Mouse (Mus musculus) layer of hippocampus, adult 18-20 months (tissue): ENCODE data around the gene Fgfr1op2. TPM values are rescaled to one million over a fixed set of nuclear protein-coding genes. Genes with fewer than 3 reads are reported as not detected.

Source experiments
- DNase-seq, 2 experiments: peaks; one replicate each; pipeline ENCODE4 v3.0.0; 2022; ENCODE audit warnings: low spot score in 2 of 2
- total RNA-seq, 2 experiments: library from RNA; stranded (reverse); gene quantifications; 2 replicates each; pipeline ENCODE4 v1.2.3; 2021

Gene Fgfr1op2
- total RNA-seq, 2 experiments from 2014 or later = 109 to 112 TPM

DNA sequence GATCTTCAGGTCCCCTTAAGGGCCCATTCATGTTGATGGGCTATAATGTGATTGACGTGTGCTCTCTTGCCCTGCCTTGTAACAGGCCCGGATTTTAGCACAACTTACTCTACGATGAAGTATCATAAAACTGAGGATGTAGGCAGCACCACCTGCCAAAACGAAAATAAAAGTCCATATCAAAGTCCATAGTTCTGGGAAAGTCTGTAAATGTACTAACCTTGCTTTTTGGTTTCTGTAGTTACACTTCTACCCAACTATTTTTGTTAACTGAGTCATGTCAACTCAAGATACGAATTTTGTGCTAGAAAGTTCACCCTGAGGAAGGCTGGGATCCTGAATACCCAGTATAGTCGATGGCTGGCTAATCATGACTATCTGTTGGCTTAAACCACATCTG, 64.0 kb downstream of the Fgfr1op2 start:
- DNase-seq = no peak

DNA sequence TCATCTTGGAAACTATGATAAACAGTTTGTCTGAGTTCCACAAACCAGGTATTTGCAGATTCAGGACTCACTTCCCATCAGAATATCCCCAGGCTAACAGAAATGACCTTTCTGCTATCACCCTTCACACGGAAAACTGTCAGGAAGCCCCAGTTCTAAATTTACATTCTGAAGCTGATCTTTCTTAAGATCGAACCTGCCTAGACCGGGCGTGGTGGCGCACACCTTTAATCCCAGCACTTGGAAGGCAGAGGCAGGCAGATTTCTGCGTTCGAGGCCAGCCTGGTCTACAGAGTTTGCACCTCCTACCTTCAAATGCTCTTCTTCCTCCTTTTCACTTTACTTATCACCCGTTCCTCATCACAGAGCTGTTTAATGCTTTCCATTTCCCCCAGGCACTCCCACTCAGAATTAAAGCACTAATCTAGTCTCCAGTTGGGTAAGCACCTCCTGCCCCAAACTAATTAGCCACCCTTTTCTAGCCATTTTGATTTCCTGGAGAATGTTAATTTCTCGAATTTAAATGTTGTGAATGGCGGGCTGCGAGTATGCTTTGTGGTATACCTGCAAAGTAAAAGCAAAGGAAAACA, 64.7 kb downstream of the Fgfr1op2 start:
- DNase-seq = no peak

DNA sequence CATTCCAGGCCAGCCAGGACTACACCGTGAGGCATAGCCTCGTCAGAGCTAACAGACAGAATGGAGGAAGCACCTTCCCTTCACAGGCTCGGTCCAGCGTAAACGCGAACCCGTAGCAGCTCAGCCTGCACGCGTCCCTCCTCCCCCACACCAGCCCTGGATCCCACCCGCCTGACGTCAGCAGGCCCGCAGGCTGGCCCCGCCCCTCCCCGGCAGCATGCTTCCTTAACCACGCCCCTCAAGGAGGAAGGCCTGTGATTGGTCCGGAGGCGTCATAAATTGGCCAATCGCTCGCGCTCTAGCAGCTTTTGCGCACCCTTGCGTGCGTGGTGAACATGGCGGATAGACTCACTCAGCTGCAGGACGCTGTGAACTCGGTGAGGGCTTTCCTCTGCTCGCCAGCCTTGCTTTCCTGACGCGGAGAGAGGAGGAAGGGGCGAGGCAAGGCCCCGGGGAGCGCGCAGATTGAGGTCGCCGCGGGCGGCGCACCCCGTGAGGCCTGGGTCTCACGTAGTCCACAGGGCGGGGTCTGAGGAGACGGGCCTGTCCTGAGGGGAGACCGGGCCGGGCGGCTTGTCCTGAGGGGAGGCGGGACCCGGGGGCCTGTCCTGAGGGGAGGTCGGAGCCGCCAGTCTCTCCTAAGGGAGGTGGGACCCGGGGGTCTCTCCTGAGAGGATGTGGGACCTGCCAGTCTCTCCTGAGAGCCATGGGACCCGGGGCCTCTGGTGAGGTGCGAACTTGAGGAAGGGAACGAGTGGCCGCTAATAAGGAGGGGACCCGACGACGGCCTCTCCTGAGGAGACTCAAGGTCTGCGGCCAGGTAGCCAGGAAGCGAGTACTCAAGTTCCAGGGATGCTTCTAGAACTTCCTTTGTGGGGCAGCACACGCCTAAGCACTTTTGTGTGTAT, 65.5 kb downstream of the Fgfr1op2 start, which contains the start of the genes Med21 and Tm7sf3:
Gene Med21 (plus strand): TSS at position 272 of the 908 bp plus-strand sequence.
Gene Tm7sf3 (minus strand): TSS at position 549 of the 908 bp plus-strand sequence.
- peak; percentile 97 to 98 for DNase-seq

DNA sequence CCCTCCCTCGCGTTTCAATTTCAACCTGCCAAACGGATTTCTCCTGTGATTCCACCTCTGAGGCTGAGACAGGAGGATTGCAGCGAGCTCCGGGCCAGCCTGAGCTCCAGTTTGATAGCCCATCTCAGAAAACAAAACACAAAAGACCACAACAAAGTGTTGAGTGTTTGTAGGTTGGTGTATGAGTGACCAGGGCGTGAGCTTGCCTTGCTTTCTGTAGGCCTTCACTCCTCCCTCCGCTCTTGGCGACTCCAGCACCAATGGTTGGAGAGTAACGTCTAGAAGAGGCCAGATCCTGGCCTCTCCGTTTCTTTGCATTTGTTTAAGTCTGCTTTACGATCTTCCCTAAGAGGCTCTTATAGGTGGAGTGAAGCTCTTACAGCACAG, 66.2 kb downstream of the Fgfr1op2 start:
- no peak for DNase-seq

Other genes with a start within 250 kb of the Fgfr1op2 start
- gene Itpr2, start 75.0 kb upstream of the Fgfr1op2 start, total RNA-seq = 10 to 100 TPM; 18.6 to 19.8 TPM
- gene Ints13, start 632 bp downstream of the Fgfr1op2 start, total RNA-seq = 10 to 100 TPM; 38.0 to 43.8 TPM
- 10 to 100 TPM; 44.5 to 48.1 TPM for gene Med21, start 65.3 kb downstream of the Fgfr1op2 start, total RNA-seq
- gene Tm7sf3, start 65.6 kb downstream of the Fgfr1op2 start, total RNA-seq = 10 to 100 TPM; 43.7 to 44.0 TPM
- gene Stk38l, start 147.8 kb downstream of the Fgfr1op2 start, total RNA-seq = 10 to 100 TPM; 22.4 to 24.5 TPM
- gene Arntl2, start 218.9 kb downstream of the Fgfr1op2 start, total RNA-seq = 1 to 10 TPM; 6.0 to 8.1 TPM